Mouse (Mus musculus) G1E (cell line): Measurements from ENCODE around the gene Cckbr.

Experiments
- CTCF ChIP-seq: IDR thresholded peaks from 2 replicates; pipeline ENCODE4 v1.5.1; 2012; ENCODE audit warnings: low read depth, low read length, inconsistent platforms, mixed read lengths
- GATA2 ChIP-seq: IDR thresholded peaks from 2 replicates; pipeline ENCODE4 v1.6.1; 2012; ENCODE audit warnings: low read depth, low read length, inconsistent platforms, borderline replicate concordance
- POLR2AphosphoS5 ChIP-seq: IDR thresholded peaks from 2 replicates; pipeline ENCODE4 v1.6.1; 2012; ENCODE audit warnings: low read depth, low read length, inconsistent platforms; ENCODE audit not compliant: insufficient replicate concordance
- TAL1 ChIP-seq: conservative IDR thresholded peaks from 2 replicates; pipeline ENCODE4 v1.6.1; 2012; ENCODE audit warnings: low read depth, low read length, inconsistent platforms, mixed read lengths

- no peak for TF ChIP-seq CTCF
- no peak for TF ChIP-seq GATA2
- TF ChIP-seq TAL1 = no peak
- TF ChIP-seq POLR2AphosphoS5 = no peak
Measured at GRCm38 (mm10) chr7:105434798-105435197, 9.3 kb downstream of the Cckbr start.
